Mouse (Mus musculus) lung, embryonic 16.5 days (tissue): ENCODE data around the gene Auts2. TPM values are rescaled to one million over a fixed set of nuclear protein-coding genes. Genes with fewer than 3 reads are reported as not detected.

Experiments used
- ATAC-seq: fragments of 200-750 bp; cut with Nextera tagmentation; 2 replicates; pipeline ENCODE4 v1.8.0; 2017; ENCODE audit warnings: low read depth, mild to moderate bottlenecking, moderate library complexity
- H3K27ac ChIP-seq: fragments of 300-500 bp; sonication (generic); 2 replicates; pipeline ENCODE4 v1.5.1; 2014; ENCODE audit warnings: mild to moderate bottlenecking, control low read depth, low read length
- H3K27me3 ChIP-seq: fragments of 300-500 bp; sonication (generic); 2 replicates; pipeline ENCODE4 v1.6.1; 2014; ENCODE audit warnings: low read depth, low read length, mixed read lengths; ENCODE audit not compliant: control insufficient read depth, insufficient read depth
- H3K36me3 ChIP-seq: fragments of 300-500 bp; sonication (generic); 2 replicates; pipeline ENCODE4 v1.6.1; 2014; ENCODE audit warnings: low read length; ENCODE audit not compliant: control insufficient read depth, insufficient read depth
- H3K4me1 ChIP-seq: fragments of 300-500 bp; sonication (generic); replicated peaks from 2 replicates; pipeline ENCODE4 v1.6.1; 2014; ENCODE audit warnings: low read length, mixed read lengths; ENCODE audit not compliant: control insufficient read depth, insufficient read depth
- H3K4me2 ChIP-seq: fragments of 300-500 bp; sonication (generic); 2 replicates; pipeline ENCODE4 v1.6.1; 2014; ENCODE audit warnings: low read depth, low read length, control low read depth
- H3K4me3 ChIP-seq: fragments of 300-500 bp; sonication (generic); 2 replicates; pipeline ENCODE4 v1.5.1; 2014; ENCODE audit warnings: mild to moderate bottlenecking, low read length, control low read depth
- H3K9ac ChIP-seq: fragments of 300-500 bp; sonication (generic); 2 replicates; pipeline ENCODE4 v1.6.1; 2014; ENCODE audit warnings: low read length, control low read depth
- H3K9me3 ChIP-seq: fragments of 300-500 bp; sonication (generic); 2 replicates; pipeline ENCODE4 v1.6.1; 2016; ENCODE audit warnings: low read length; ENCODE audit not compliant: control insufficient read depth
- WGBS: fragments of 180-500 bp; shearing (Covaris S2); extraction: QIAGEN DNeasy Blood & Tissue Kit; methylation state at CpG from one replicate; pipeline ENCODE4 v1.1.7; 2014; 5-methylcytosine and 5-hydroxymethylcytosine counted together
- polyA plus RNA-seq: library from polyadenylated mRNA; unstranded; fragments of >200 nt; fragmentation: Nextera tagmentation; extraction: Ambion mirVana; gene quantifications from 2 replicates; pipeline ENCODE4 v1.2.1, GENCODE M21; 2015

Gene Auts2
- polyA plus RNA-seq, 1 experiment from 2014 or later, result 12.3 TPM

DNA sequence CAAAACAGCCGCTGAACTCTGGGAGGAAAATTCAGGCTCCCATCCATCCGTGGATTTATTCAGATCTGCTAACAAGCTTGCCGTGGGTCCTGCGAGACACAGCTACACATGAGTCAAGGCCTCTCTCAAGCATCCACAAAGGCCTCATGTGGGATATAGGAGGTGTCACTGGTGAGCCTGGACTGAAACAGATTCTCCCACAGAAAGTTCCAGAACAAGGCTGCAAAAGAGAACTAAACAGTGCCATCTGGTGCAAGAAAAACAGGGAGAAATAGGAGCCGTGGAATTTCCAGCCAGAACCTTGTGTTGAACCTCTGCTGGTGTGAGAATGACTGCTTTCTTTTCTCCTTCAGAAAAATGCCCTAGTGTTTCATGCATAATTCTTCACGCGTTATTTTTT, 429.7 kb downstream of the Auts2 start:
- 66% methylated on average over 7 of the region's 7 CpGs for WGBS
- H3K27me3 ChIP-seq, result no peaks in the 10 kb centered on the region

DNA sequence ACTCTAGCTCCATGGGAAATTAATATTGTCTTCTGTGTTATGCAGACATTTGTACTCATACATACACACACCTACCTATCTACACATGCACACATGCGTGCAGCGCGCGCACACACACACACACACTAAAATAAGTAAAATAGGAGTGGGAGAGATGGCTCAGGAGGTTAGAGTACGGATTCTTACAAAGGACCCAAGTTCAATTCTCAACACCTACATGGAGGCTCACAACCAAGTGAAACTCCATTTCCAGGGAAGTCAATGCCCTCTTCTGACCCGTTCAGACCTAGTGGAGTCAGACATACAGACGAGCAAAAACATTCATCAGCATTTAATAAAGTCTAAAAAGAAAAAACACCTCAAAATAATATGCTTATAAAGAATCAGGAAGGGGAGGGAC, 430.5 kb downstream of the Auts2 start:
- no peak overlapping the region for H3K4me2 ChIP-seq
- H3K36me3 ChIP-seq, result no peaks in the 10 kb centered on the region
- no peaks in the 10 kb centered on the region for H3K9me3 ChIP-seq
- no peaks in the 10 kb centered on the region for H3K4me1 ChIP-seq
- H3K4me3 ChIP-seq, result no peak overlapping the region
- WGBS, result 94% methylated on average over 7 of the region's 7 CpGs
- no peak overlapping the region for H3K27ac ChIP-seq
- no peaks in the 10 kb centered on the region for H3K27me3 ChIP-seq
- no peak overlapping the region for H3K9ac ChIP-seq
- ATAC-seq, result no peak

More for the DNA sequence above, 429.7 kb downstream of the Auts2 start:
- Histone ChIP-seq H3K36me3 (no peaks in the 10 kb centered on the region), H3K9me3 (no peaks in the 10 kb centered on the region), H3K4me3 (no peak overlapping the region), H3K4me1 (no peaks in the 10 kb centered on the region), H3K27ac (no peak overlapping the region), H3K4me2 (no peak overlapping the region), H3K9ac (no peak overlapping the region)
- ATAC-seq, result no peak

DNA sequence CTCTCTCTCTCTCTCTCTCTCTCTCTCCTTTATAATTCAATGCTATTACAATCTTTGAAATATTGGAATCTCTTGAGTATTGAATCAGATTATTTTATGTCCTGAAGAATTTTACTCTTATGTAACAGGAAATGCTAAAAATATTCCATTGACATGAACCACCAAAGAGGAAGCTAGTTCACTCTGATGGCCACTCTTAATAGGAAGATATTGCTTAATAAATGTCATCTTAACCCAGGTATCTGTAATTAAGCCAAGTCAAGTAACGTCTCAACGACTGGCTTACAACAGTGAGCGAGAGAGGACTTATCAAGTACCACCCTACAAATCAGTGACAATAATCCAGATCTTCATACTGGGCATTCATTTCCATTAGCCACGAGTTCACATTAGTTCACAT, 440.7 kb downstream of the Auts2 start:
- no peak overlapping the region for H3K4me2 ChIP-seq
- H3K27ac ChIP-seq, result no peak overlapping the region
- peaks cover 4% of the 10 kb centered on the region; the same call in 1 of the 2 replicates for H3K4me1 ChIP-seq
- H3K9me3 ChIP-seq, result no peaks in the 10 kb centered on the region
- WGBS, result 81% methylated on average over 4 of the region's 4 CpGs
- H3K36me3 ChIP-seq, result no peaks in the 10 kb centered on the region
- no peak overlapping the region for H3K4me3 ChIP-seq
- H3K9ac ChIP-seq, result no peak overlapping the region
- ATAC-seq, result no peak
- no peaks in the 10 kb centered on the region for H3K27me3 ChIP-seq

DNA sequence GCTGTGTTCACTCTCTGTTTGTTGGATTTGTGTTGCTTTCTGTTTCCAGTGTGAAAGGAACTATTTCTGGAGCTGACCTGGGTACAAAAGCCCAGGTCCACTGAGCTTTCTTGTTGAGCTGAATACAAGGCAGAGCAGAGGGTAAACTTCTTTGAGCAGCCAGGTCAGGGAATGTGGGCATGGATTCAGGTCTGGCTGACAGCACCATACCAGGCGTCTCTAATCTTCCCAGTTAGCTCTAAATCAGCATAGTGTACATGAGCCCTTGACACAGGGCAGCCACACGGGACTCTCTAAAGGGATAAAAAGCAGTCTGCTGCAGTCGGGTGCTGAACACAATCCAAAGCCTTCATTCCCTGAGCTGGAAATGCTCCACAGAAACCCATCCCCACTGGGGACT, 444.7 kb downstream of the Auts2 start:
- H3K27ac ChIP-seq, result no peak overlapping the region
- no peaks in the 10 kb centered on the region for H3K36me3 ChIP-seq
- H3K4me3 ChIP-seq, result no peak overlapping the region
- H3K9ac ChIP-seq, result no peak overlapping the region
- 35% methylated on average over 3 of the region's 3 CpGs for WGBS
- no peaks in the 10 kb centered on the region for H3K27me3 ChIP-seq
- peaks cover 4% of the 10 kb centered on the region; the same call in 1 of the 2 replicates for H3K4me1 ChIP-seq
- no peaks in the 10 kb centered on the region for H3K9me3 ChIP-seq
- no peak for ATAC-seq
- no peak overlapping the region for H3K4me2 ChIP-seq

DNA sequence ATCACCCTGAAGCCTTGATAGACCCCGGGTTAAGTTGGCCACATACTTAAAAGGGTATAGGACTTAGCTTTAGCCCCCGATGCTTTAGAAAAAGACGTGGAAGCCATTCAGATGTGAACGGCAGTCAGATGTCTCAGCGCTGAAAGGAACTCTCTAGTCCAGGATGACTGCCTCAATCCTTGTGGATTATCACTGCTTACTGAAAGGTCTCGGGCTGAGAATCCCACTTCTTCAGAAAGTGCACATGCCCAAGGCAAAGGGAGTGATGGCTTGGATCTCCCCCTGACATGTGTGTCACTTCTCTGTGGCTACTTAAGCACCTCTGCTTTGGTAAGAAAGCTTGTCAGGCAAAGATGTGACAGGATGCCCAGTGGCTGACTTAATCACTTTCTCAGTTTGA, 450.4 kb downstream of the Auts2 start:
- Histone ChIP-seq H3K36me3 (no peaks in the 10 kb centered on the region), H3K27ac (no peak overlapping the region), H3K9me3 (no peaks in the 10 kb centered on the region), H3K4me1 (no peaks in the 10 kb centered on the region), H3K9ac (no peak overlapping the region), H3K4me2 (no peak overlapping the region), H3K27me3 (no peaks in the 10 kb centered on the region), H3K4me3 (no peak overlapping the region)
- no peak for ATAC-seq
- 80% methylated on average over 6 of the region's 6 CpGs for WGBS

DNA sequence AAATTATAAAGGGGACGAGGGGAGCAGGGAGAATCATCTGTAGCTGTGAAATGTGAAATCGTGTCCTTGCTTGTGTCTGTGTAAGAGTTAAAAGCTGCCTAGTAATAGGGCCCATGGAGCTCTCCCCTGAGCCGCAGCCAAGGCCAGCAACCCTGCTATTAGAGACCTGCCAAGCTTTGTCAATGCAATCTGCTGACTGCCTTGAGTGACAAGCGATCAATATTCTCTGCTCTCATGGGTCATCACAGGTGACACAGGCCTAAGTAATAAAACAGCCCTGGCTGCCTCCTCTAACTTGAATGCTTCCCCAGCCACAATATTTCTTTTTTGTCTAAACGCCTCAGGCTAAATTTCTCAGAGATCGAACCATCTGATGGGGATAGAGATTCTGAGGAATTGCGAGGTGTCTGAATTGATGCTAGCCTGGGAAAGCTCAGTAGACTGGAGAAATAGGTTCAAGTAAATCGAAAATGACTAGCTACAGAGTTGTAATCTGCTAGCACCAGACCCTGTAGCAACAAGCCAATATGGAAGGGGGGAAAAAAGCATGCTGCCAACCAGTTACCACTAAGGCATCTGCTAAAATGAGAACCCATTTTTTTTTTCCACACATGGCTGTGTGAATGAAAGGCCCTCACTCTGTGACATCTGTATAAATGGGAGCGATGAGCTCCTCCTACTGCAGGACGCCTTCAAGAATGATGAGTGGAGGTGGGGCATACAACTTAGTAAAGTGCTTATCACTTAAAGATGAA, 453.5 kb downstream of the Auts2 start:
- Histone ChIP-seq H3K9ac (no peak overlapping the region), H3K27ac (no peak overlapping the region), H3K4me2 (no peak overlapping the region), H3K36me3 (no peaks in the 10 kb centered on the region), H3K9me3 (no peaks in the 10 kb centered on the region), H3K27me3 (no peaks in the 10 kb centered on the region), H3K4me1 (no peaks in the 10 kb centered on the region), H3K4me3 (no peak overlapping the region)
- WGBS, result 82% methylated on average over 10 of the region's 10 CpGs
- ATAC-seq, result no peak

DNA sequence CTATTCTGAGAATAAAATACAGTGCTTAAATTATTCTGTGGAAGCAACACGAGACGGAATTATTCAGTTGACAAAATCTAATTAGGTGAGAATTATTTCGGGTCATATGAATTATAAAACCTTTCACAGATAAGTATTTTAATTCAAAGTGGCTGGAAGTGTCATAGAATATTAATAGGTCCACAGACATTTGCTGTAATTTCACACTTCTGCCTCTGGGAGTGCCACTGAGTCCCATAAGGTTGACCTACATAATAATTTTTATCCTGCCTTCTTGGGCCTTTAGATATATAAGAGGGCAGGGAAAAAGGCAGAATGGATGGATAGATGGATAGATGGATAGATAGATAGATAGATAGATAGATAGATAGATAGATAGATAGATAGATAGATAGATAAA, 454.6 kb downstream of the Auts2 start:
- H3K4me2 ChIP-seq, result no peak overlapping the region
- no peak for ATAC-seq
- H3K4me3 ChIP-seq, result no peak overlapping the region
- no peaks in the 10 kb centered on the region for H3K9me3 ChIP-seq
- no peaks in the 10 kb centered on the region for H3K4me1 ChIP-seq
- no peak overlapping the region for H3K9ac ChIP-seq
- H3K27ac ChIP-seq, result no peak overlapping the region
- H3K36me3 ChIP-seq, result no peaks in the 10 kb centered on the region
- 75% methylated on average over 3 of the region's 3 CpGs for WGBS
- no peaks in the 10 kb centered on the region for H3K27me3 ChIP-seq

DNA sequence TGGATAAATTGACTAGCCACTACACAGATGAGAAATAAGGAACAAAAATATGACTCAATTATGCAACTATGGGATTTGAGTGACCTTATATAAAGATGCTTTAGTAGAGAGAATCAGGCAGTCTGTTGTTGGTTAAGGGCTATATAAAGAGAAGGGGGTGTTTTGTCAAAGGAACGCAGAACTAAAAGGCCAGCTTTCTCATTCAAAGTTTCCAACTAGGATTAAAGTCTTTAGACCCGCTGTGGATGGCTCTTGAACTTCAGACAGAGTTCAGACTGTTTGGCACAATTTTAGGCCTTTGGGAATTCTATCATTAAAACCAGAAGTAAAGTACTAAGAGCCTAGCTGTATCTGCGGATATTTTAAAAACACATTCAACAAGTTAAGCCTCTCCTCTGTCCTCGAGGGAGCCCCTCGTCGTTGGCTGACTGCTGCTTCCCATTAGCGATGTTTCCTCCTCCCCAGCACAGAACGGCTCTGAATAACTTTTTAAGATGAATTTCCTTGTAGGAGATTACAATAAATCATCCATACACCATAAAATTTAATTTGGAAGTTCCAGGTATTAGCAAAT, 459.3 kb downstream of the Auts2 start:
- no peaks in the 10 kb centered on the region for H3K27me3 ChIP-seq
- no peaks in the 10 kb centered on the region for H3K4me1 ChIP-seq
- WGBS, result 62% methylated on average over 8 of the region's 8 CpGs
- no peak overlapping the region for H3K9ac ChIP-seq
- no peaks in the 10 kb centered on the region for H3K36me3 ChIP-seq
- H3K4me3 ChIP-seq, result no peak overlapping the region
- H3K4me2 ChIP-seq, result no peak overlapping the region
- H3K9me3 ChIP-seq, result no peaks in the 10 kb centered on the region
- no peak for ATAC-seq
- H3K27ac ChIP-seq, result no peak overlapping the region

DNA sequence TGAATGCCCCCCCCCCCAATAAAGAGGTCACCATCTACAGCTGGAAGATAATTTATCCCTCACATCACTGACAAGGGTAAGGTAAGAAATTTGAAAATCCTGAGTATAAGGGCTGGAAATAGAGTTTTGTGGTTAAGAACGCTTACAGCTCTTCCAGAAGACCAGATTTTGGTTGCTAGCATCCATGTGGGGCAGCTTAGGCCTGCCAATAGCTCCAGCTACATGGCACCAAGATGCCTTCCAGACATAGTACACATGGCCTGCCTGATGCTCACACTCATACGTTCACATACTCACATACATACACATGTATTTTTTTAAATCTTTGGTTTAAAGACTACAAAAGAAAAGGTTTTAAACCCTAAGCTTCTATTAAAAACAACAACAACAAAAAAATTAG, 467.2 kb downstream of the Auts2 start:
- no peak for ATAC-seq
- Histone ChIP-seq H3K27ac (no peak overlapping the region), H3K27me3 (no peaks in the 10 kb centered on the region), H3K4me2 (no peak overlapping the region), H3K4me3 (no peak overlapping the region), H3K9me3 (no peaks in the 10 kb centered on the region), H3K4me1 (peaks cover 8% of the 10 kb centered on the region), H3K36me3 (no peaks in the 10 kb centered on the region), H3K9ac (no peak overlapping the region)
- WGBS, result 81% methylated on average over 2 of the region's 2 CpGs
